Mouse (Mus musculus) cerebellum, adult 11-12 months (tissue): Measurements from ENCODE around the gene Sec14l4.
"Not testable (repeated sequence)": the region's sequence is repeated elsewhere in the genome, so short reads cannot be mapped to it uniquely, and the experiment has no call there.

ENCODE experiments used
- DNase-seq: peaks from one replicate; pipeline ENCODE4 v3.0.0; 2022

The Sec14l4 gene

GRCm38 (mm10) chr11:4031126-4031941 is at the start of gene Sec14l4:
TSS of gene Sec14l4 (plus strand) at chr11:4031462.
- DNase-seq: no peak

DNA sequence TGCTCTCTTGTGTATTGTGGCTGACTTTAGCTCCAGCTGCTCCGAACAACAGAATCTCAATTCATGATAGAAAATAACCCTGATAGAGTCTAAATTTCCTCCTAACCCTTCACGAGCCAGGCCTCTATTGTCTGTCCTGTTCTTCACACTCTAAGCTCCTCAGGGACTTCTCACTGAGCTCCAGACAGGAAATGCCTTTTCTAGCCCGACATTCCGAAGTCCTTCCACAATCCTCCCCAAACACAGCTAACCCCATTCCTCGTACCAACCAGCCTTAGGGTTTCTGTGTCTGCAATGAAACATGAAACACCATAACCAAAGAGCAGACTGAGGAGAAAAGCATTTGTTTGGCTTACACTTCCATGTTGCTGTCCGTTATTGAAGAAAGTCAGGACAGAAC is 49.7 kb upstream of the Sec14l4 start:
- no peak for DNase-seq

DNA sequence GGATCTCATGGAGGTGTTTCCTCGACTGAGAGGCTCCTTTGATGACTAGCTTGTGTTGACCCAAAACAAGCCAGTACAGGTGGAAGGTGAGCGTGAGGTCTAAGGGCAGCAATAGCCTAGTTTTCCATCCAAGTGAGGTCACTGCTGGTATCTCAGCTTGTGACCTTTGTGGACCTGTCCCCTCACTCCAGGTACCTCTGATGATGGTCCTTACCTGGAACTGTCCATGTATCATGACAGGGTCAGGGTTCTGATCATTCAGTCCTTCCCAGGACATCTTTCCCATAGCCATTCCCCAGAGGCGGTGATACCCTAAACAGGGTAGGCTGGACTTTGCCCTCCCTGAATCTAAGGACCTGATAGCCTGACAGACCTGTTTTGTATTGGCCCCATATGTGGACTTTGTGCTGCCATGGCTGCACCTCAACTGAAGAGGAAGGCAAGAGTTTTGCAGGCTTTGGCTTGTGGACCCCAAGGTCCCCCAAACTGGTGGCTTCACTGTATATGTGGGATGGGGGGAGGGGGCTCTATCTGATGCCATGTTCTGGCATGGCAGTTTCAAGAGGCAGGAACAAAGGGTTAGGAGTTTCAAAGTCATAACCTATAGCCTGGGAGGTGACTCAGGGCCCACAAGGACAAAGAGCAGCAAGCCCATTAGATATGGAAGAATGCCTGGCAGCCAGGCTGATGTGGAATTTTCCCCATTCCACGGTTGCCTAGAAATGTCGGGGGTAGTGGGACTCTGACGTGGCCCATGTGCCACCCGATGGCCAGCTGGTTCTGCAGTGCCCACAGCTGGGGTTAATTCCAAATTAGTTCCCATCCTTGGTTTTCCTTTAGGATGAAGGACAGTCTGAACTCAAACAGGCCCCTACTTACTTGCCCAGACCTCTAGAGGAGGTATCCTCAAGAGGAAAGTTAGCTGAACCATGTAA is 48.7 kb upstream of the Sec14l4 start:
- DNase-seq: no peak

DNA sequence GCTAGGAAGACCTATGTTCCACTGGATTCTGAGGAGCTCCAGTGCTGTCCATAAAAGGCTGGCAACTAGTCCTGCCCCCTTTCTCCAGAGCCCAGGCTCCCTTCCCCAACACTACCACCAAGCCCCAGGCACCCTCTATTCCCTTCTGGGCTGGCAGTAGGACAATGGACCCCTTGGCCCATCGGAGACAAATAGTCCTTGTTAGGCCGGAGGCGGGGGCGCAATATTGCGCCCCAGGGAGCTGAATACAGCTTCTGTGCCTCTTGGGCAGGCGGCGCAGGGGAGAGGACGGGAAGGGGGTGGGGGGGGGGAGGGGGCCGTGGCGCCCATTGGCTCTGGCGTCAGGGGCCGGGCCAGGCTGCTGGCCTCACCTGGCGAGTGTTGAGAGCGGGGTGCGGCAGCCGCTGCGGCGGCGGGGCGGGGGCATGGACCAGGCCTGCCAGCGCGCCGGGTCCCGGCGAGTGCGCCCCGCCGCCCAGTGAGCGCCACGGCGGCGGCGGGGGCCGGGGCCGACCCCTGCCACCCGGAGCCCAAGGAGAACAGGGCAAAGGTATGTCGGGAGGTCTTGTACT is 47.9 kb upstream of the Sec14l4 start, which contains the start of gene Gal3st1:
Gene Gal3st1, plus strand, starts transcription at position 346 of the 572 bp plus-strand sequence.
- peak; percentile 28 for DNase-seq

- DNase-seq: no peak
Observed at GRCm38 (mm10) chr11:3983863-3984745, 47.2 kb upstream of the Sec14l4 start.

DNA sequence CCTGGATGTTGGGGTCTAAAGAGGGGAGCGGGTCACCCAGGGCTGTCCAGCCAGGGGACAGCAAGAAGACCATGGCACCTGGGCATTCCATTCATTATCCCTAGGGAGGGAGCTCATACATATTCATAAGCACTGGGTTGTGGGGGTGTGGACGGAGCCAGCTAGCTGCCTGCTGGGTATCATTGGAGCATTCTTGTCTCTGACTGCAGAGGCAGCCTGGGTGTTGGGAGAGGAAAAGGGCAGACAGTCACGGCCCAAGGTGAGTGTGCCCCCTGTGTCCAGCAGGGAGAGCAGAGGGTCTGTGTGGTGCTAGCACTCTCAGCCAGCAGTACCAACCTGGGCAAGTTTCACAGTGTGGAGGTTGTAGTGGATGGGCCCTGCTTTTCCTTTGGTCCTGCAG is 41.5 kb upstream of the Sec14l4 start:
- no peak for DNase-seq

- DNase-seq: no peak
Observed at GRCm38 (mm10) chr11:3993132-3993531, 38.1 kb upstream of the Sec14l4 start.

DNA sequence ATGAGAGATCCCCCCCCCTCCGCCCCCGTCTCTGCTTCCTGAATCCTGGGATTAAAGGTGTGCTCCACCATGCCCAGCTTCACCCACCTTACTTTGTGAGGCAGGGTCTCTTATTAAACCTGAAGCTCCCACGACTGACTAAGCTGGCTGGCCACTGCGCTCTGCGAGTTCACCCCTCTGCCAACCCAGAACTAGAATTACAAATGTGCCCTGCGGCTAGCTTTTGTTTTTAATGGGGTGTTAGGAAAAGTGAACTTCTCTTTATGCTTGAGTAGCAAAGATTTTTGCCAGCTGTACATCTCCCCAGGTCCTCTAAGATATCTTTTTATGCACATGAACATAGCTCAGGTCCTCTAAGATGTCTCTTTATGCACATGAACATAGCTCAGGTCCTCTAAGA is 37.3 kb upstream of the Sec14l4 start:
- DNase-seq: no peak

DNA sequence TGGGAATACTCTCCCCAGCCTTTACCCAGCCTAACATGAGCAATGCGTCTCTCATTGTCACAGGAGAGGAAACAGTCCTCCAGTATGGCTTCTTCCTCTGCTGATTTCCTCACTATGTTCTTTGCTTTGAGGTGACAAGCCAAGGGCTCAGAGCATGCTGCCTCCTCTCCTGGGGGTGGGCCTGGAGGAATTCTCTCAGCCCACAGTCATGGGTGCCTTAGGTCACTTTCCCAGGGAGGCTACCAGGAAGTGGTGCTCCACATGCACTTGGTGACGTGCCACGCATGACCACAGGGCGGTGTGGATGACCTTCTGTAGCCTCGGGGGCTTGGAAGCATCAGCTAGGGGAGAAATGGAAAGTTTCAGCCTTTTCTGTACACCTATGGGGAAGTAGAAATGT is 35.8 kb upstream of the Sec14l4 start:
- no peak for DNase-seq

DNA sequence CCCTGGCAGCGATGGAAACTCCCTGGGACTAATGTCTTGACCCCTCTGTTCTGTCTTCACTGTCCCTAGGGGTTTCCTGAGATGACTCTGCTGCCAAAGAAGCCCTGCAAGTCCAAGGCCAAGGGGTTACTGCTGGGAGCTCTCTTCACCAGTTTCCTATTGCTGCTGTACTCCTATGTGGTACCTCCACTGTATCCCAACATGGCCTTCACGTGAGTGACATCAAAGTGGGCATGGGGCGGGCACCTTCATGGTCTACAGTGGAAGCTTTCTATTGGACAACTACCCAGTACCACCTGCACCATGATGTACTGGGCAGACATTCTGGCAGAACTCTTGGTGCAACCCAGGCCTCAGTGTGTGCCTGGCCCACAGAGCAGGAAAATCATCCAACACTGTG is 34.4 kb upstream of the Sec14l4 start:
- DNase-seq: no peak

DNA sequence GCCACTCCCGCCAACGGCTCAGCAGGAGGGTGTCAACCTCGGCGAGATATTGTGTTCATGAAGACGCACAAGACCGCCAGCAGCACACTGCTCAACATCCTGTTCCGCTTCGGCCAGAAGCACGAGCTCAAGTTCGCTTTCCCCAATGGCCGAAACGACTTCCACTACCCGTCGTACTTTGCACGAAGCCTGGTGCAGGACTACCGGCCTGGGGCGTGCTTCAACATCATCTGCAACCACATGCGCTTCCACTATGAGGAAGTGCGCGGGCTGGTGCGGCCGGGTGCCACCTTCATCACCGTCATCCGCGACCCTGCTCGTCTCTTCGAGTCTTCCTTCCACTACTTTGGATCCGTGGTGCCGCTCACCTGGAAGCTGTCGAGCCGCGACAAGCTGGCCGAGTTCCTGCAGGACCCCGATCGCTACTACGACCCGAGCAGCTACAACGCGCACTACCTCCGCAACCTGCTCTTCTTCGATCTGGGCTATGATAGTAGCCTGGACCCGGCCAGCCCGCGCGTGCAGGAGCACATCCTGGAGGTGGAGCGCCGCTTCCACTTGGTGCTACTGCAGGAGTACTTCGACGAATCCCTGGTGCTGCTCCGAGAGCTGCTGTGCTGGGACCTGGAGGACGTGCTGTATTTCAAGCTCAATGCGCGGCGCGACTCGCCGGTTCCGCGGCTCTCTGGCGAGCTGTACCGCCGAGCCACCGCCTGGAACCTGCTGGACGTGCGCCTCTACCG is 33.1 kb upstream of the Sec14l4 start:
- no peak for DNase-seq

DNA sequence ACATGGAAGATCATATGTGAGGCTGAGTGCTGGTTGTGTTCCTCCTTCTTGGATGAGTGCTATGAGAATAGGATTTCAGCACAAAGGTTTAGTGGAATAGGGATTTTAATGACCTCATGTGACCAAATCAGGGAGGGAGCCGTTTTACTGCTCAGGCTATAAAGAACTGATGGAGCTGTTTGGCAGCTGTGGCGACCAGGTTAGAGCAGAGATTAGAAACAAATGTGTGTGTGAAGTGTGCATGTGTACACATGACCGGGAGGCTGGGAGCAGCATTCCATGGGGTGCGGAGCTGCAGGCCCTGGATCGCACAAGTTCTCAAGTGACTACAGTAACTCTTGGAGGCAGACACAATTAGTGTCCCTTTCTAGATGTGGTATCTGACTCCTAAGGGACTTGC is 31.7 kb upstream of the Sec14l4 start:
- DNase-seq: no peak

- peak; percentile 9 for DNase-seq
Observed at GRCm38 (mm10) chr11:4001603-4002002, 29.7 kb upstream of the Sec14l4 start.

- DNase-seq: no peak
Observed at GRCm38 (mm10) chr11:4005220-4005805, 25.9 kb upstream of the Sec14l4 start.

DNA sequence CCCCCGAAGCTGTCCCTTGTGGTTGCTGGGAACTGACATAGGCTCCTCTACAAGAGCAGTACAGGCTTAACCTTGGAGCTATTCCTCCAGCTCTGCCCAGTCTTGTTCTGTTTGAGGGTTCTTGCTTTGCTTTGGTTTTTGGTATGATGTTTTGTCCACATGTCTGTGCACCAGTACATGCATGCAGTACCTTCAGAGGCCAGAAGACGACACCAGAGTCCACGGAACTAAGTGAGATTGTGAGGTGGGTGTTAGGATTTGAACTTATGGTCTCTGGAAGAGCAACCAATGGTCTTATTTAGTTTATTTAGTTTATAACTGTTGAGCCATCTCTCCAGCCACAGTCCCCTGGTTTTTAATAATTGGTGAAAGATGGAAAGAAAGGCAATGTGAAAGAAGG is 24.8 kb upstream of the Sec14l4 start:
- DNase-seq: no peak

- no peak for DNase-seq
Observed at GRCm38 (mm10) chr11:4012616-4013015, 18.6 kb upstream of the Sec14l4 start.

- DNase-seq: not testable (repeated sequence)
Observed at GRCm38 (mm10) chr11:4015796-4016195, 15.5 kb upstream of the Sec14l4 start.

- DNase-seq: not testable (repeated sequence)
Observed at GRCm38 (mm10) chr11:4022111-4022510, 9.2 kb upstream of the Sec14l4 start.

DNA sequence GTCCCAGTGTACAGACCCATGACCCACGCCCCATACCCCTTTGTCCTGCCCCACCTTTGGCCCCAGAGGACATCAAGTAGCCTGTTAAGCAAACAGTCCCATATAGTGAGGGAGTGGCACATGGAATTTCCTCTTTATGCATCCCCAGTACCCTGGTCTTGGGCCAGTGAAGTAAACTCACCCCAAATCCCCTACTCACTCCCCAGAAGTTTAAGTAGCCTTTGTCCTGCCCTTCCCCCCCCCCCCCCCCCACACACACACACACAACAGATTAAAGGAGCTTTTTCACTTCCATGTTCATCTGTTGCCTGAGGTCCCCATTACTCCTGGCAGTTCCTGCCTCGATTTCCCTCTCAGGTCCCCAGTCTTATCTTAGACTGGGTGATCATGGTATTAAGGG is 7.9 kb upstream of the Sec14l4 start:
- no peak for DNase-seq

DNA sequence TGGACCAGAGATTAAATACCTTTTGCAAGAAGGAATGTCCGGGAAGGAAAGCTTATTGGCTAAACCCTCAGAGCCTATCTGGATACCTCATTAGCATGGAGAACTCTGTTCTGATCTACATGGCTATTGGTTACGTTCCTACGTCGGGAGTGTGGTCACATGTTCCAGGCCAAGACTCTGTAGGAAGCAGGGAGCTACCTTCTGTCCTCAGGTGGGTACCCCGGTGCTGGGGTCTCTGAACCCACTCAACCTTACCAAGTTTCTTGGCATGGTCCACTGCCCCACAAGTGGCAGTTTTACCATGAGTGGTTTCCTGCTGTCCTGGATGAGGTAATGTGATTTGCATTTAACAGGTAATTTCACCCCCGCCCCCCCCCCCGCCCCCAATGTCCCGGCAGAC is 4.2 kb upstream of the Sec14l4 start:
- no peak for DNase-seq
